Mouse (Mus musculus) kidney, adult 2 months (tissue): ENCODE measurements at regions not wholly inside any gene's neighbourhood (a gene's known extent, or its start where the extent isn't known, plus 50 kb on each side); places are given as distances from the start of the nearest gene placed in this dataset.

ENCODE experiments used
- CTCF ChIP-seq: fragments of 200-500 bp; conservative IDR thresholded peaks from 2 replicates; pipeline ENCODE4 v1.5.1; 2011; ENCODE audit warnings: low read depth, mild to moderate bottlenecking, control low read depth, low read length, moderate library complexity, mixed read lengths; ENCODE audit not compliant: insufficient read depth, insufficient read length
- POLR2A ChIP-seq: fragments of 200-500 bp; IDR thresholded peaks from one replicate; pipeline ENCODE4 v1.6.1; 2011; ENCODE audit warnings: low read depth, low read length, control low read depth

- TF ChIP-seq CTCF (no peak), POLR2A (no peak)
These were observed 251.2 kb upstream of the Sp8 start for GRCm38 (mm10) chr12:118594781-118595574.
